Mouse (Mus musculus) left cerebral cortex, adult 2 months (tissue): Measurements from ENCODE around the gene Mdfic. TPM values are rescaled to one million over a fixed set of nuclear protein-coding genes. Genes with fewer than 3 reads are reported as not detected.

Experiments
- DNase-seq, 2 experiments: peaks; one replicate each; pipeline ENCODE4 v3.0.0; 2021 to 2022; ENCODE audit warnings: low spot score in 2 of 2, mixed read lengths in 1 of 2; ENCODE audit errors: extremely low spot score in 1 of 2
- H3K27ac ChIP-seq: fragments of 200-600 bp; 2 replicates; pipeline ENCODE4 v1.8.1; 2022
- H3K4me3 ChIP-seq: fragments of 200-600 bp; 2 replicates; pipeline ENCODE4 v1.8.1; 2022
- CTCF ChIP-seq: fragments of 200-600 bp; IDR thresholded peaks from 2 replicates; pipeline ENCODE4 v1.8.1; 2022; ENCODE audit warnings: antibody characterized with exemption, mild to moderate bottlenecking, moderate library complexity
- intact Hi-C: fragments of 180-260 bp; cut with DNase I; formaldehyde crosslinking; loops from one replicate; pipeline ENCODE4 v1.15.1; 2025
- total RNA-seq, 2 experiments: library from RNA; stranded (reverse); gene quantifications; 2 replicates each; pipeline ENCODE4 v1.2.3; 2021

Gene Mdfic
- total RNA-seq, 2 experiments from 2014 or later, result 3.0 to 3.7 TPM

- TF ChIP-seq CTCF, result no peak
- Histone ChIP-seq H3K27ac (no peak overlapping the region), H3K4me3 (no peak overlapping the region)
- intact Hi-C loops, result no loop called here
- DNase-seq, result no peak
Measured at GRCm38 (mm10) chr6:15724304-15724703, 3.8 kb downstream of the Mdfic start.

GRCm38 (mm10) chr6:15726422-15726821 lies 6.0 kb downstream of the Mdfic start:
- no peak for DNase-seq
- H3K4me3 ChIP-seq, result no peak overlapping the region
- intact Hi-C loops, result no loop called here
- no peak overlapping the region for H3K27ac ChIP-seq
- no peak for TF ChIP-seq CTCF

- DNase-seq, result no peak
- no peak overlapping the region for H3K27ac ChIP-seq
- H3K4me3 ChIP-seq, result no peak overlapping the region
- intact Hi-C loops, result no loop called here
- TF ChIP-seq CTCF, result no peak
Measured at GRCm38 (mm10) chr6:15727681-15728410, 7.4 kb downstream of the Mdfic start.

GRCm38 (mm10) chr6:15728844-15729577 lies 8.6 kb downstream of the Mdfic start:
- no peak for DNase-seq
- no peak overlapping the region for H3K4me3 ChIP-seq
- TF ChIP-seq CTCF, result no peak
- H3K27ac ChIP-seq, result no peak overlapping the region
- intact Hi-C loops, result no loop called here

GRCm38 (mm10) chr6:15730258-15730657 lies 9.8 kb downstream of the Mdfic start:
- Histone ChIP-seq H3K4me3 (no peak overlapping the region), H3K27ac (no peak overlapping the region)
- intact Hi-C loops, result no loop called here
- no peak for DNase-seq
- TF ChIP-seq CTCF, result no peak

- no peak for TF ChIP-seq CTCF
- Histone ChIP-seq H3K4me3 (no peak overlapping the region), H3K27ac (no peak overlapping the region)
- no peak for DNase-seq
- intact Hi-C loops, result no loop called here
Measured at GRCm38 (mm10) chr6:15730666-15731065, 10.2 kb downstream of the Mdfic start.

GRCm38 (mm10) chr6:15731452-15731851 lies 11.0 kb downstream of the Mdfic start:
- Histone ChIP-seq H3K27ac (no peak overlapping the region), H3K4me3 (no peak overlapping the region)
- DNase-seq, result no peak
- no peak for TF ChIP-seq CTCF
- intact Hi-C loops, result no loop called here

GRCm38 (mm10) chr6:15737312-15737911 lies 17.0 kb downstream of the Mdfic start:
- no peak overlapping the region for H3K27ac ChIP-seq
- no peak for DNase-seq
- intact Hi-C loops, result no loop called here

GRCm38 (mm10) chr6:15738331-15738943 lies 18.0 kb downstream of the Mdfic start:
- no peak for TF ChIP-seq CTCF
- intact Hi-C loops, result no loop called here
- no peak for DNase-seq
- no peak overlapping the region for H3K27ac ChIP-seq
- no peak overlapping the region for H3K4me3 ChIP-seq

More at GRCm38 (mm10) chr6:15737312-15737911, 17.0 kb downstream of the Mdfic start:
- TF ChIP-seq CTCF, result no peak
- H3K4me3 ChIP-seq, result no peak overlapping the region

GRCm38 (mm10) chr6:15739132-15739531 lies 18.7 kb downstream of the Mdfic start:
- intact Hi-C loops, result no loop called here
- Histone ChIP-seq H3K27ac (no peak overlapping the region), H3K4me3 (no peak overlapping the region)
- no peak for TF ChIP-seq CTCF
- DNase-seq, result no peak

- no peak overlapping the region for H3K4me3 ChIP-seq
- intact Hi-C loops, result no loop called here
- DNase-seq, result no peak
- no peak overlapping the region for H3K27ac ChIP-seq
- no peak for TF ChIP-seq CTCF
Measured at GRCm38 (mm10) chr6:15742591-15743149, 22.2 kb downstream of the Mdfic start.
